Mouse (Mus musculus): ENCODE measurements at regions not wholly inside any gene's neighbourhood (a gene's known extent, or its start where the extent isn't known, plus 50 kb on each side); places are given as distances from the start of the nearest gene placed in this dataset.

DNA sequence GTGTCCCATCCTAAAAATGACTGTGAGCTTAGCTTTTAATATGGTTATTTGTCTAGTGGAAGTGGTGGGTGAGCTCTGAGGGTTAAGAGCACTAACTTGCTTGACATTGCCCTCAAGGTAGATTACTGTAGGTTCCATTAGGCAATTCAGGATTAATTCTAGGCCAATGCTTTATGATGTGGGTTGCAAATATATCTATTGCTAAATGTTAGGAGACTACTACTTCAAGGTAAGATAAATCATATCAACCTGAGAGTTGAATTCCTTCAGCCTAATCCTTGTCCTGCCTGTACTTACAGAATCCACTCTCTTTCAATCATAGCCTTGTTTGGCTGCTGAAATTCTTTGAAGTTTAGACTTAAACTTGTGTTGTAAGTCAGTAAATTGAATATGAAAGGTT lies 501.2 kb upstream of the Pappa start:
- no peak for DNase-seq

DNA sequence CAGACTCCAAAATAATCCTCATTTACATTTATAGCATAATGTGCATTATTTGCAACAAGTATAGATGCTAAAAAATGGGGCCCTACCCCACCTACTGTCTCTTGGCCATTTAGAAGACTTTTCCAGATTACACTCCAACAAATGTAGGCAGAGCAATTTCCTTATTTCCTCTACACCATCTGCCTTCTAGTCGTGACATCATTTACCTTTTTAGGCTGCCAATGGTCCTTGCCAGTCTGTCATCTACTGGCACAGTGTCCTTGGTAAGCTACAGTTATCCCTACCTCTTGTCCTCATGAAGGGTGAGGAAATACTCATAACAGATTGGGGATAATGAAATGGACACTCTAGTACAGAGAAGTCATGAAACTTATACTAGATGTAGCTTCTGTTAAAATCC lies 491.8 kb upstream of the Pappa start:
- DNase-seq: no peak

DNA sequence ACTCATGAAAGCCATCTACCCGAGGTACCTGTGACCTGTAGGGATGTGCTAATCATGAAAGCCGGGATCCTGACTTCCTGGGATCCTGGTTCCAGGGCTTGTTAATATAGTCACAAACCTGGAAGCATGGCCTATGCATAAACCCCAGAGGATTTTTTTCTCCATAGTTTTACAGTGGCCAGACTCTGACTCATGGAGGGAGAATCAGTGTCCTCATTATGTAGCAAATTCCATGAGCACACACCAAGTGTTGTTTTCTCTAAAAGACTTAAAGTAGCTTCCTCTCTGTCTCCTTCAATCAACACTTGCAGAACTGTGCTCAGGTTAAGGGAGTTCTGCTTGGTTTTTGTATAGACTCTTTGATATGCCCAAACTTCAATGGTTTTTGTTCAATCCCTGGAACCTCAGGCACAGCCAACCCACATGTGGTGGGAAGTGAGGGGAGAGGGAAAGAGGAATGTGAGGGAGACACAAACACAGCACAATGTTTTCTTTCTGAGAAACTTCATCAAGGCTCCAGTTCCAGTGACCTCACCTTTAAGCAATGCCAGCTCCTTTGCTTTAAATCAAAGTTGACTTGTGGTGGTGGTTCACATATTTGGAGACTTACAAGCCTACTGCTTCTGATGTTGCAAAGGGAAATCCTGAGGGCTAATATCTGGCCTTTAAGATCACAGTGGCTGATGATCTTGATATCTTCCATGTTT lies 488.6 kb upstream of the Pappa start:
- DNase-seq: no peak

DNA sequence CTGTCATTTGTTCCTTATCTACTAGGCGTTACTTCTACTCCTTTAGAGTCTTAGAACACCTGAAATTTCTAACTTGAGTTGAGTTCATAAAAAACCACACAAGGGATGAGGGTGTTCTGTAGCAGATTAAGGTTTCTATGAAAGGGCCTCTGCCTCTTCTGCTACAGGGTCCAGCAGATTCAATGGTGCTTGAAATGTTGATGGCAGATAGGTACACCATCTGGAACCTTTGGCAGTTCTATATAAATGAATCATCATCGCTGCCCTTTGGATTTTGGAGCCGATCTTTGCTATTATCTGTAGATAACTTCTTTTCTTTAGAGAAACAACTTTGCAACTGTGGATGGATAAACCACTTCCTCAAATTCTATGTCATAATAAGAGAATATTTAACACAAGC lies 483.9 kb upstream of the Pappa start:
- DNase-seq: no peak

DNA sequence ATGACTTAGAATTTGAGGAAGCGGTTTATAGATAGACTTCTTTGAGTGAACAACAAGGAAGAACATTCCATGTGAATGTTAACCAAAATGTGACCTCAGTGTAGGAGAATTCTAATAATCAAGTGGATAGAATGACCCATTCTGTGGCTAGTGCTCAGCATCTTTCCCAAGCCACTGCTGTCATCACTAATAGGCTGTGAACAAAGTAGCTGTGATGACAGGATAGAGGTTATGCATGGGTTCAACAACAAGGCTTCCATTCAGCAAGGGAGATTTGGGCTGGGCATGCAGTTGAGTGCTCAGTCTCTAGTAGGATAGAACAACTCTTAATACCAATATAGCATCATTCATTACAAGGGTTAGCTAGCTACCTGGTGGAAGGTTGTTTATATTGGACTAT lies 483.0 kb upstream of the Pappa start:
- DNase-seq: no peak

DNA sequence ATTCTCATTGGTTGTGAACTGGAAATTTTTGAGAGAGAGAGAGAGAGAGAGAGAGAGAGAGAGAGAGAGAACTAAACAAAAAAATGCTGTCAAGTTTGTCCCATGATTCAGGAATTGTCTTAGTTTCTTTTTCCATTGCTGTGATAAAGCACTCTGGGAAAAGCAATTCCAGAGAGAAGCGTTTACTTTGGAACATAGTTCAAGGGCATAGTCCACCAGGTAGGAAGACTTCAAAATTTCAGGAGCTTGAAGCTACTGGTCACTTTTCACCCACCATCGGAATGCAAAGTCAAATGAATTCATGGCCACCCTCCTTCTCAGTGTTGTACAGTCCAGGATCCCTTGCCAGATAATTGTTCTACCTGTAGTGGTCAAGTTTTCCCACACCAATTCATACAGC lies 478.8 kb upstream of the Pappa start:
- DNase-seq: no peak

DNA sequence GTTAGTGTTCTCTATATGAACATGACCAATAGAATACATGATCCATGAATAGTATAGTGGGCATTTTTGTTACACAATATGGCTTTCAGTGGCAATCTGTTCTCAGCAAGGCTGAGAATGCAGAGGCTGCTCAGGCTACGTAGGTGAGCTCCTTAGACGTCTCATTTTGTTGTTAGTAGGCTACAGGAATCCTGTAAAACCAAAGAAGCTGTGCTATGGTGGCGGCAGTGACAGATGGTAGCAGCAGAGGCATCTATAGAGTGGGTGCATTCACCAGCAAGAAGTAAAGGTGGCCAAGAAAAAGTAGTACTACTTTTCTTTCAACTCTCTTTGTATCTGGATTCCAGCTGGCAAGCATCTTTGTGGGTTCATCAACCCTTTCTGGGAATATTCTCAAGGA lies 469.8 kb upstream of the Pappa start:
- no peak for DNase-seq

DNA sequence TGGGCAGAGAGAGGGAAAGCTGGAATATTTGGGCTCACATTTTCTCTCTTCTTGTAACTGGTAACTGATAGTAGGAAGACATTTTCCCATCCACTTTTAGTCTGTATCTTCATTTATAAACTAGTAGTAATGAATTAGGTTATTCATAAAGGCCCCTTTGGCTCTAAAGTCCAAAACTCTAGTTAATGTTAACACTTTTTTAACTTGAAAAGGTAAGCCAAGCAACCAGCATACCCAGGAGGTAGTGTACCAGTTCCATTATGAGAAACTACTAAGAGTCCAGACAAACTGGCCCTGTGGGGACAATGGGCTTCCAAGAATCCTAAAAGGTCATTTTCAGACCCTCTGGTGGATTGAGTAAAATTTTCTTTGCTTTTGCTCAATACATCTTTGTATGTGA lies 468.4 kb upstream of the Pappa start:
- no peak for DNase-seq

DNA sequence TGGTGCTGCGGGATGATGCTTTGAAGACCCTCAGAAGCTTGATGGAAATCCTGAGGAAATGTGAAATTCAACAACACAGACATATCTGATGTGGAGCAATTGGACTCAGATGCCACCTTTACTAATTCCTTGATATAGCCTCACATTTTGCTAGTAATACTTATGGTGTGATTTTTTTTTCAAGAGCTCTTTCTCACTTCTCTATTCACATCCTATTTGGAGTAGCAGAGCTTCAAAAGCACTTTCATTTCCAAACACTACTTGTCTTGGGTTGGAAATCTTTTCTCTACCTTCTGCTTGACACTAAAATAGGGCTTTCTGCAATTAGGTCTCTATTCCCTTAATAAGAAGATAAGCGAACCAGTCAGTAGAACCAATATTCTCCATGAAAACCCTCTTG lies 460.3 kb upstream of the Pappa start:
- DNase-seq: no peak

DNA sequence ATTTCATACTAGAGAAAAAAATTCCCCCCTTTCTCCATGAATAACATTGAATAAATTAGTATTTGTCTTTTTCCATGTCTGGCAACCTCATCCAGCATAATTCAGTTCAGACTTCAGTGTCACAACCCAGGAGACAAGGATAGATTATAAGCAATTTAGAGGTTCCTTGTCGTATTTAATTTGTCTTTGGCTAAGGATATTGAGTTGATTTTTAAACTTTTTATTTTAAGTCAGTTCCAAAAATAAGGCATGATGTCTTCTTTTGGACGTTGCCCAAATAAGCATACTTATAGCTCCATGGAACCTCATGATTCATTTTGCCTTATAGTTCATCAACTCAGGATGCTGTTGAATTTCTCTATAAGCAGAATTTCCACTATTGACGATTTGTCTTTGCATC lies 456.0 kb upstream of the Pappa start:
- DNase-seq: no peak

DNA sequence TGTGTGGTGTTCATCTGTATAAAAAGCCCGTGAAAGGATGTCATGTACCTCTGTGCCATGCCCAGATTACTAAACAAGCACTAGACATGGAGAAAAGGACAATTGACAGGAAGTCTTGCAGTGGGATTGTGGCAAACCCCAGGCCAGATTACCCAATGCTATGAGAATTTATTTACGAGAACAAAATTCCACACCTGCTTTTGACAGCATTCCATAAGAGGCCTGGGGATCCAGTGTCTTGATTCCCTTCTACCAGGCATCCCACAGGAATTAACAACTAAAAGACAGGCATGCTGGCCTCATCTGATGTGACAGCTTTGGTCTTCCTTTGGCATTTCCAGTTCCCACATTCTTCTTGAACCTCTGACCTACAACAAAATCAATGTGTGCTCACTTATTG lies 454.3 kb upstream of the Pappa start:
- no peak for DNase-seq

DNA sequence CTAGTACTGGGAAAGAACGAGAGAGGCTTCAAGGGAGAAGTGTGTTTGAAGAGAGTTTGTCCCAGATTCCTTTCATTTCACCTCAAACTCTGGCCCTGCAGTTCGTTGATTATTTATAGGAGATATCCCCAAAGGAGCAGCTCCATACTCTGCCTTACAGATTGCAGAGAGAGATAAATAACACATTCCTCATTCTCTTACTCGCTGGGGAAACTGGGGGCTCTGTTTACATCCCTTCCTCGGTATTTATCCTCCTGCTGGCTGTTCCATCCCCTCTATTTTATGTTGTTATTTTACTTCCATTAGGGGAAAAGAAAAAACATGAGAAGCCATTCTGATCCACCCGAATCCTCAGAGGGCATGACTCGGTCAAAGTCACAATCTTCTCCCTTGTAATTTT lies 447.5 kb upstream of the Pappa start:
- DNase-seq: no peak

DNA sequence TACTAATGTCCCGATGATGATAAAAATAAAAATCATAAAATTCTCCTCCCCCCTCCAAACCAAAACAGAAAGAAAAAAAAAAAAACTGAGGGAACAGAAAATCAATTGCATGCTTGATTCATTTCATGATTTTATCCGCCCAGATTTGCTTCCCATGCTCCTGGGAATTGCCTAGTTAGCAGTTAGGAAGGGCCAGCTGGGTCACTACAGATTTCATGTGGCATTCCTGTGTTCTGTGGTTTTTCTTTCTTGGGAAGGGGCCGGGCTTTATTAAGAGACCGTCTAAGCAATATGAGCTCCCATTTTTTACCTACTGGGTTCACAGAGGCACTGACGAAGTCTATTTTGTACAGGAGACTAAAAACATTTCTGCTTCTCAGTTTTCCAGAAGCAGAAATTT lies 447.1 kb upstream of the Pappa start:
- DNase-seq: no peak

DNA sequence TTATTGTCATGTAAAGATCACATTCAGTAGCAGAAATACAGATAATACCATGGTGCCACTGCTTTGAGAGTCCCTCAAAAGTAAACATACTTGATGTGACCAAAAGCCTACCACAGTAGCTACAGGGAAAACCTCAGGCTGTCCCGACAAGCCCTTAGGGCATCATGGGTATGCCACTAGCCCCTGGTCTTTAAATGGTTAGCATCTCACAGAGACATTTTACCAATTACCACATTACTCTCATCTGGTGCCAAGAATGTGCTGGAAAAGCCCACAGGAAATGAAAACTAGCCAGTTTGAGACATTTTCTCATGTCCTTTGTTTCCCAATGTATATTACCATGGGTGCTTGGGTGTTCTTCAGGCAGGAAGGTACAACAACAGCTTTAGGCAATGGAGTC lies 439.3 kb upstream of the Pappa start:
- no peak for DNase-seq

DNA sequence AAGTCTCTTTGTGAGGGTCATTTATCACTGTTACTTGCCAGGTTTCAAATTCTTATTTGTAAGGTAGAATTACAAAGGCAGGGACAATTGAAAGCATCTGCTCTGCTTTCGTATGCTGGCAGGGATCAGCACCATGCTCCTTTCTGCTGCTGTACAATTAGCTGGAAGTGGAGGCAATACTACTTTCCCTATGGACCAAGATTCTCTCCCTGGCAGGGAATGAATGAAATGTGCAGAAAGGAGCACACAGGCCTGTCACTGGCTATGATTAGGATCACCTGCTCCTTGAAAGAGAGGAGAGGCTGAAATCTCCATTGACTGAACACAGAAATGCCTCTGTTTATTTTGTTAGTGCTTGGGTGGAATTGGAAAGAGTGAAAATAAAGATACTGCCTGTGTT lies 427.8 kb upstream of the Pappa start:
- no peak for DNase-seq

DNA sequence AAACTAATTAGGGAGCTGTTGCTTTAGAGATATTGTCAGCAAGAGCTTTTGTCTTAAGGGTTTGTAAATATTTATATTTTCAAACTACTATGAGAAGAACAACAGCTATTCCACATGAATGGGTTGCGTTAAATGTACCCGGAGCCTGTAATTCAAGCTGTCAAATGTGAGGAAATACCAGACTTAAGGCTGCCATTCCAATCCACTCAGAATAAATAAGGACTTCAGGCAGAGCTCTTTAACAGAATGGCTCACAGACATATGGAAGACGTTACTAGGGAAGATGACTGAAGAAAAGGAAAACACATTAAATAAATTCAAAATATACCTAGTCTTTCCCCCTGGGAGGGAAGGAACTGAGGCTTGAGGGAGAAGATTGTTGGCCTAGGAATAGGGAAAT lies 400.7 kb upstream of the Pappa start:
- no peak for DNase-seq

DNA sequence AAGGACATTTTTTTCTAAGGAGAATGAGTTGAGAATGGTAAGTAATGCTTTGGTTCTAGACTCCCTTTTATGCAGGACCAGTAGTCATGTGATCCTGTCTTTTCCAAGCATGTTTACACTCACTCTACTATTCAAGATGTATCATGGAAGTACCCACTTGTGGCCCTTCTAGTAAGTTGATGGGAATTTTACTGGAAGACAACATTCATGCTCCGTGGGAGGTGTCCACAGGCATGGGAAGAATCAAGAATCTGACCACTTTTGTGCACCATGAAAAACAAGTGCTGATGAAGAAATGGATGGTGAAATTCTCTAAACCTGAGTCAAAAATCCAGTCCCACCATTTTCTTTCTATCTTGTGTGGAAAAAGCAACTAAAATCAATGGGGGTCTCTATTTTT lies 399.1 kb upstream of the Pappa start:
- DNase-seq: no peak

DNA sequence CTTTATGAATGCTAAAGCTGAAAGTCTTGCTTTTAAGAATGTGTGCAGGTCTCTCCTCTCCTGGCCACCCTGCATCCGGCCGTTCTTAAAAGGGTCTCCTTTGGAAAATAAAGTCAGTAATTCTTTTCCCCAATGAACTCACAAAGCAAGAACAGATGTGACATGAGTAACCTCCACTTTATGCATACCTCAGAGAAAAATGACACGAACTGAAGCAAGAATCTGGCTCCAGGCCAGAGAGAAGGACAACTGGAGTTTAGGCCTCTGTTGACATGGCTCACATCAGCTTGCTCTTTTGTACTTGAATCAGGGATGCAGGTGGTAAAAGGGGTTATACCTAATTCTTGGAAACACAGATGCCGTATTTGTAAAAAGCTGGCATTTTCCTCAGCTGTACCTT lies 368.0 kb upstream of the Pappa start:
- no peak for DNase-seq

DNA sequence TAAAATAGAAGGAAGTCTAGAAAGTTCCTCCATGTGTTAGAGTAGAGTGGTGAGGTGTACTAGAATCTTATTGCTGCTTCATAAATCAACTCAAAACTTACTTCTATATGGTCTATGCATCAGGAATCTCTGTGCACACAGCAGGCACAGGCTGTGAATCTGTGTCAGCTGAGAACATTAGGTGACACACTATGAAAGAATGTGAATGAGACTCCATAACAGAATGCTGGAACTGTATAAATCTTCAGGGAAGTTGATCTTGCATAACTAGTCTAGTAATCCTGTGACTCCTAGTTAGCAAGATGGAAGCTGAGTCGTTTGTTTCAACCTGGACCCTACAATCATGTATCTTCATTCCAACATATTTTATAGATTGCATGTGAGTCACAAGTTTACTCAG lies 355.4 kb upstream of the Pappa start:
- DNase-seq: no peak

DNA sequence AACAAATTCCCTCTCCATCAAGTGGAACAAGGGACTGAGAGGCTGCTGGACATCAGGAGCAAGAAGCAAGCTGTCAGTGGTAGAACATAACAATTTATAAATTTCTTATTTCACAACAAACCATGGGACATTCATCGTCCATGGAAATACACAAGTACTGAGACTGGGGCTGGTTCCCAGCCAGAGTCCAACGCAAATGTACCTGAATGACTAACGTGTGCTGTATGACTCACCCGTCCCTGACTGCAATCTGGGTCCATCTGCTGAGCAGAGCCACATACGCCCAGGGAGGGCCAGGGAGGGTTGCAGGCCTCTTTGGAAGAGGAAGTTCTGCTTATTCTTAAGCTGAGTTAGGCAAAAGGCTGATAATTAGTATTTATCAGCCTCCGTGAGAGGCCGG lies 320.1 kb upstream of the Pappa start:
- DNase-seq: peak; percentile 9

DNA sequence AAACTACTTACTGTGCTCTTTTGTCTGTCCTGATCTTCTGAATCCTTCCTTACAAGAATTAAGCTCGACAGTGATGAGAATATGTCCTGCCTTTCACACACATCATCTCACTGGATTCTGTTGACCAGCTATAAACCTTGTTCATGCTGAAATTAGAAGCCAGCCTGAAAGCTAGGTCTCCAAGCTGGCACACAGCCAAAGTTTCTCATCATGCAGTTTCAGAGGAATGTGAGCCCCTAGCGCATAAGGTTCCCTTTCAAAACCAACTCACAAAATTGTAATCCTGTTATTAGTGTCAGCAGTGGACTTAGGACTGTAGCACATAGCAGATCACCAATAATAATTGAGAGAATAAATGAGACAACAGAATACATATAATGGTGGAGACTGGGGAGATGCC lies 319.0 kb upstream of the Pappa start:
- no peak for DNase-seq

DNA sequence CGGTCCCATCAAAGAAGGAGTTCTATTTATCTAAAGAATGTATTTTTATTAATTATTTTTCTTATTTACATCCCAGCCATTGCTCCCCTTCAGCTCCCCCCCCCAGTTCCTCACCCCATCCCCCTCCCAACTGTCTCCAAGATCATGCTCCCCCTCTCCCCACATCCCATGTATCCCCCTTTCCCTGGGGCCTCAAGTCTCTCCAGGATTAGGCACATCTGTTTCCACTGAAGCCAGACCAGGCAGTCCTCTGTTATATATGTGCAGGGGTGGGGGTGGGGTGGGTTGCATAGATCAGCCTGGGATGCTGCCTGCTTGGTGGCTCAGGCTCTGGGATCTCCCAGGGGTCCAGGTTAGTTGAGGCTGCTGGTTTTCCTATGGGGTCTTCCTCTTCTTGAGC lies 316.8 kb upstream of the Pappa start:
- DNase-seq: no peak

DNA sequence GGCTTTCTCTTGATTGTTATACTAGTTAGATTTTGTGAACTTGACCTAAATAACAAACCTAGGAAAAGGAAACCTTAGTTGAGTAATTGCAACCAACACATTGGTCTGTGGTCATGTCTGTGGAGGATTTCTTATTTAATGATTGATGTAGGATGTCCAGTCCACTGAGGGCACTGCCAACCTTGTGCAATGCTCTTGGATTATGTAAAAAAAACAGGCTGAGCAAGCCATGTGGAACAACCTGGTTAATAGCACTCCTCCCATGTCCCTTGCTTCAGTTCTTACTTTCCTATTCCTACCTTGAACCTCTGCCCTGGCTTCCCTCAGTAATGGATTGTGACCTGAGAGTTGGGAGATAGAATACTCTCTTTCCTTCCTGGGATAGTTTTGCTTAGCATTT lies 312.0 kb upstream of the Pappa start:
- no peak for DNase-seq

DNA sequence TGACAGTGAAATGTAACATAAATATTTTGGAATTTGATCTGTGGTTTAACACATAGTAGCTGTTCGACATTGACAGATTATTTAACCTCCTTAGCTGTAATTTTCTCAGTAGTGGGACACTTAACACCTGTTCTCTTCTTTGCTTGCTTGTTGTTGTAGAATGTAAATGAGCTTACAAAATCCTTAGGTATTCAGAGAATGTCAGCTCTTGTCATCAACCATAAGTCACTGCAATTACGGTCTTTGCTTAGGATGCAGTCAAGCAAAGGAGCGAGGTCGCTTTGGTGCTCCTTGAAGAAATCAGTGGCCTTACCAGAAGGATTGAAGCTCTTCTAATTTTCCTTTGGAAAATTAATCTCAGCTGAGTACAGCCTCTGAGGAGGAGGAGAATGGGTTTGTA lies 311.2 kb upstream of the Pappa start:
- DNase-seq: no peak

DNA sequence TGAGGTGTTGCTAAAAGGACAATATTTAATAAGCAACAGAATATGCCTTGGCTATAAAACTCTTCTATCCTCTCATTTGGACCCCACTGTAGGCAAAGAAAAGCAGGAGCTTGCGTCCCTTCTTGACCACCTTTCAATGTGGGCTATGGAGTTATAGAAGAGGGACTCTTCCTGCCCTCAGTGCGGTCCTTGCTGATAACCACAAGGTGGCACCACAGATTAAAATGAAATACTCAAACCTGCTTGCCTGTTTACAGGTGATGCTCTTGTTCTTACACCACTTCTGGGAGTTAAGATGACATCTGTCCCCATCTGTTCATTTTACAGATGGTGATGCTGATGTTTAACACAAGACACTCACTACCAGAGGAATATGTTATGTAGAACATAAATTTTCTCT lies 291.1 kb upstream of the Pappa start:
- peak; percentile 8 for DNase-seq

DNA sequence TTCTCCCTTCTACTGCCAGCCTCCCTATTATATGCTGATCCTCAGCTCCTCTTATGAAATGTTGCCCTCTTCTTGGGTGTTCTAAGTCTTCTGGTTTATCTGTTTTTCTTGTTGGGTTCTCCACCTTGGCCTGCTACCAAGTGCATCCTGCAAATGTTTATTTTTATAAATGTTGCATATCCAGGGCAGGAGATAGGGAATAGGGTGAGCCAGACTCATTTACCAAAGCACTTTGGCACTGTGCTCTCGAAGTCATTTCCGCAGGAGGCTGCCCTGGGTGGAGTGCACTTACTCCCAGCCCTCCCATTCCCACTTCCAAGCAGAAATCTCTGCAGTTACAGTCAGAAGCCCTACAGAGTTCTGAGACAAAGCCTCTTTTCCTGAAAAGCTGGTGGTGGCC lies 249.5 kb upstream of the Pappa start:
- DNase-seq: peak; percentile 1

All from lung, postnatal 14 days (tissue).